Mouse (Mus musculus): ENCODE data around the gene Gna15.

The Gna15 gene

DNA sequence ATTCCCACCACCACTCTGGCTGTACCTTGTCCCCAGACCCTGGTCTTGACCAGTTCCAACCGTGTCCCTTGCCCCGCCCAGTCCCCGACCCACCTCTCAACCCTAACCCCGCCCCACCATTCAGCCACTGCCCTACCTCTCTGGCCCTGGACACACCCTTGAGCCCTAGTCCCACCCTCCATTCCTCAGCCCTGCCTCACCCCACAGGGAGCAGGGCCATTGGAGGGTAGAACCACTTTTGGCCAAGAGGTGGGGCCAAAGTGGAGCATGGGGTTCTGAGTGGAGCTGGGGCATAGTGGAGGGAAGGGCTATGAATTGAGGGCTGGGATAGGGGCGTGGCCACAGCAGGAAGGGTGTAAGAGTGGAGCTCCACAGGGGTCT lies 58.8 kb downstream of the Gna15 start:
- DNase-seq, result no peak

DNA sequence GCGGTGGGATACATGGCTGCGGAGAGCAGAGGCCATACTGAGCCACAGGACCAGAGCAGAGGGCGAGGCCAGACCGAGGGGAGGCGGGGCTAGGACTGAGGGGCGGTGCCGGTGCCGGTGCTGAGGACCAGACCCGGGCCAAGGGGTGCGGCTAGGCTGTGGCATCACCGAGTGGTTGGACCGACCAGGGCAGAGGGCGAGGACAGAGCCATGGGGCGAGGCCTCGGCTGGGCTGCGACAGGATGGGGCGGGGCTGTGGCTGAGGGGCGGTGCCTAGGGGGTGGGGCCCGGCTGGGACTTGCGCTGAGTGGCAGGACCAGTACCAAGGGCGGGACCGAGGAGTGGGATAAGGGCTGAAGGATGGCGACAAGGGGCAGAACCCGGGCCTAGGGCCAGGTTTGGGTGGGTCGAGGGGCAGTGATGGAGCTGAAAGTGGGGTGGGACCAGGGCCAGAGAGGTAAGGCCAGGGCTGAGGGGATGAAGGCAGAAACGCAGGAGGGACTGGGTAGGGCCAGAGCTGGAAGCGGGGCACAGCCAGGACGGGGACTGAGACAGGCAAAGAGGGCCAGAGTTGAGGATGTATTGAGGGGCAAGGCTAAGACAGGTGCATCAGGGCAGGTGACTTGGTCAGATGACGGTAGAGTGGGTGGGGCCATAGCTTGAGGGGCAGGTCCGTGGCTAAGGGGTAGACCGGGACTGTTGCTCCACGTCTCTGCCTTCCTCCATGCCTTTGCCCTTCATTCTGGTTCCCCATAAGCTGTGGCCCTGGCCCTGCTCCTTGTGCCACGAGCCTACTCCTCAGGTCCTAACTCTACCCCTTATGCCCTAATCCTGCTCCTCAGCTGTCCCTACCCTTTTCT lies 59.4 kb downstream of the Gna15 start:
- DNase-seq, result peak; percentile 63

DNA sequence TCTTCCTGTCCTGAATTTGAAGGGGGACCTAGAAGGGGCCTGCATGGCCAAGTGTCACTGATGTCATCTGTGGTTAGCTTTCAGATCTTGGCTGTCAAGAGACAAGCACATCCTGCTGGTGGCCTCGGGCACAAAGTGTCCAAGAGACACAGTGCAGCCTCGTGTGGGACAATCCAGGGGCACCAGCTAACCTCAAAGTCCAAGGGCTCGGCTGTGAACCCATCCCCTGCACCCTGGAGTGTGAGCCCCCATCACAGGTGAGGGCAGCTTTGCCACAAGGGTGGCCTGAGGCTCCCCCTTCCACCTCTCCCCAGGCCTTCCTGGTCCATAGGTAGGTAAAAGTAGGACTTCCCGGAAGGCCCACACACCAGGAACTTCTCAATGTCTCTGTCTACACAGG lies 60.5 kb downstream of the Gna15 start:
- no peak for DNase-seq

DNA sequence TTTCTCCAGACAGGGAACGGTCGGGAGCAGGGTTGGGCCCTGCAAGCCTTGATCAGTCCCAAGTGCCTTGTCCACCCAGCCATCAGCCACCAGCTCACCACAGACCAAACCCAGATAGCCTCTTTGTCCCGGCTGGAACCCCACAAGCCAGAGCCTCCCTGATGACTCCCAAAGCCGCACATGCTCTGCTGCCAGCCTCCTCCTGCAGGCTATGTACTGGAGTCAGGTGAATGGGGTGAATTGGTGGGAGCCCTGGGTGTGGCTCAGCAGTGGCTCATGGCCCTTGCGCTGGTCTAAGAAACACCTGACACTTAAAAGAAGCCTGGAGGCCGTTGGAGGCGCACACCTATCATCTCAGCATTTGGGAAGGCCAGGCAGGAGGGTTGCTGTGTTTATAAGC lies 61.1 kb downstream of the Gna15 start:
- no peak for DNase-seq

DNA sequence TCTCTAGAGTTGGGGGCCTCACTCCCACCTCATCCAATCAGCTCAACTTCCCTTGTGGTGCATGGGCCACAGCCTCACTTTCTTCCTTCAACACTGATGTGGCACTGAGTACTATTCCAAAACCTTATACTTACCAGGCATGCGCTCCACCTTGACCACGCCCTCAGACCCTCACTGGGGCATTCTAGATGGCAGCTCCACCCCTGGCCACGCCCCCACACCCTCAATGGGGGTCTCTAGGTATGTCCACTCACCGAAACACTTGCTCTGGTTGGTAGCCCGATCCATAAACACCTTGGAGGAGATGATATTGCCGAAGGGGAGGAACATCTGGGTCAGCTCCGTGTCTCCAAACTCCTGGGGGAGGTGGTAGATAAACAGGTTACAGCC lies 61.6 kb downstream of the Gna15 start:
- peak; percentile 24 for DNase-seq

DNA sequence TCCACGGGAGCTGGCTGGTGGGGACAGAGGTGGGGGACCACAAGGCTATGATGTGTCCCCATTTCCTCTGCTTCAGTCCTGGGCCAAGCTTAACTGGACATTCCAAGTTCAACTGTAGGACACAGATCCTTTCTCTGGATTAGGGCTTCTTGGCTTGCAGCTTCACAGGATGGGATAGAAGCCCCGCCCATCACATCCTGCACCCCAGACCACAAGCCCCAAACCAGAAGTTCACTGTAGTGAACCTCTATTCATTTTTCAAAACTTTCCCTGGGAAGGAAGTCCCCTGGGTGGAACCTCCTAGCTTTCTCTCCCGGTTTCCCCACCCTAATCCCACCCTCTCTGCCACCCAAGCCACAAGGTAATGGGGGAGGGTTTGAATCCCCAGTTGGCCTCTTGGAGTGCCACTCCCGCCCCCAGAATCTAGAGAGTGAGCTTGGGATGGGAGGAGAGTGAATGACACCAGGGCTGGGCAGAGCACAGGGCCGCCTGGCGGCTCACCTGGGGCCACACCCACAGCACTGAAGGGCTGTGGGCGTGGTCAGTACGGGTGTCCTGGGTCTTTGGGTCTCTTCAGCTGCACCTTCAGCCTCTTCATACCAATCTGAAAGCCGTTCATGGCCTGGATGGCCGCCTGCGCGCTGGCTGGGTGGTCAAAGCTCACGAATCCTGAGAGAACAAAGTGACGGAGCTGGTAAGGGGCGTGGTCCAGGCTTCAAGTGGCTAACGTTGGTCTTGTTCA lies 62.2 kb downstream of the Gna15 start:
- DNase-seq, result no peak

DNA sequence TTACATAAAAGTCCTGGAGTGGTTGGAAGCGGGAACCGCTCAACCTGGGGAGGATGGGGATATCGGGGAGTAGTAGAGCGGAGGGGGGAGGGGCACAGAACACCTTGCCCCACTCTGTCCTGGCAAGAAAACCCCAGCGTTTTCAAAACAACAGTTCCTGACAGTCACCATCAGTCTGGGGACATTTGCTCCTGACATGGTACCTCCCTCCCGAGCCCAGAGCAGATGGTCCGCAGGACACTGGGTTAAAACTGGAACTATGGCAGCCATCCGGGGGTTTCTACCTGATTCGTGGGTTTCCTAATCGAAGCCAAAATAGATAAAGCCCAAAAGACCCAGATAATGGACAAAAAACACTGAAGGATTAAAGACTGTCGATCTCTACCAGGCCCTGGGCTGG lies 63.1 kb downstream of the Gna15 start:
- DNase-seq, result no peak

DNA sequence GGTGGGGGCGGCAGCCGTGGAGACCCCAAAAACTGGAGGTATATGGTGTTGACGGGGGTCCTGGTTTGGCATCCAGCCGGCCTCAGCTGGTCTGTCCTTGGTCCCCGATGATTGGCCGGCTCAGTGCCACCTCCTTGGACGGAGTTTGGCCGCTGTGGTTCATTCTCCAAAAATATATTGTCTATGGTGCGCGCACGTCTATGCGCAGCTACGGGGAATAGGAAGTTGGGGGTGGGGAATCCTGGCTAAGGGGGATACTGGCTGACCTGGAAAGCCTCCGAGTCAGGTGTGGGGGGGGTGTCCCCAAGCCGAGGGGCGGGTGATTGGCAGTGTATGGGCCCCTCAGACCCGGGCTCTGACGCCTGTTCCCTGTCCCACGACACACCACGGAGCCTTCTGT lies 63.6 kb downstream of the Gna15 start:
- DNase-seq, result no peak

DNA sequence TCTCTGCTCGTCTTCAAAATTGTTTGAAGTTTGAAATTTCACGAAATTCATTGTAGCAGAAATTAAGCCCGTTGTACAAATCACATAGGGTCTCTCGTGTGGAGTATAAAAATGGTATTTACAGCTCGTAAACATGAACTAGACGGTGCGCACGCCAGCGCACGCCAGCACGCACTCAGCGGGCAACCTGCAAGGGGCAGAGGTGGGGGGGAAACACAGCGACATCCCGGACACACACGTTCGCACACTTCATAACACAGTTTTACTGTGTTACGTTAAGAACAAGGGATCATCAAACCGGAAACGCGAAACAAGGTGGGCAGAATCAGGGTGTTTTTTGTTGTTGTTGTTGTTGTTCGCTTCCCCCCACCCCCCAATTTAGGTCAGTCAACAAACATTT lies 64.6 kb downstream of the Gna15 start:
- DNase-seq, result no peak

DNA sequence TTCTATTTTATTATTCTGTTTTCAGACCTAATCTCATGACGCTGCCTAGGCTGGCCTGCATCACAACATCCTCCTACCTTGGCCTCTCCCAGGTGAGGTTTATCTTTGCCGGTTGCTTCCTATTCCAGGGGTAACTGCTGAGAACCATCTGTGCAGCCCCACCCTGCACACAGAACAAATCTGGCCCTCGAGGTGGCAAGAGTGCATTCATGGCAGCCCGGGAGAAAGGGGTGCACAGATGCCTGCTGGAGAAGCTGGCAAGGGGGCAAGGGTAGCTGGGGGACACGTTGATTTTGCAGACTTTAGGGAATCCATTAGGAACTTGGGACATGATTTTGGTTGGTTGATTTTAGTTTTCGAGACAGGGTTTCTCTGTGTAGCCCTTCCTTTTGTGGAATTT lies 65.8 kb downstream of the Gna15 start:
- no peak for DNase-seq

DNA sequence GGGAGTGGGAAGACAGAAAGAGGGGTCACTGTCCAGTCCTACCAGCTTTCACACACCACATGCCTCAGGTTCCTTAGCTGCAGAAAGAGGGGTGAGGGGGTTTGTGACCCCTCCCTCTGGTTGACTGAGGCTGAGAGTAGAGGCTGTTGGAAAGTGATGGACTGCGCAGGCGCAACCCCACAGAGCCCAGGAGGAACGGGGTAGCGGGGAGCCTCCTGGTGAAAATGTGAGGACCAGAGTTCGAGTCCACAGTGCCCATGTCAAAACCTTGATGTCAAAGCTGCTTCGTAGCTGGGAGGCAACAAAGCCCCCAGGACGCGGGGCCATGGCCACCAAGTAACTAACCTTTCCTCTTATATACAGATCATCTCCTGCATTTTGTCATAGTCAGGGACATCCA lies 66.4 kb downstream of the Gna15 start:
- DNase-seq, result no peak

DNA sequence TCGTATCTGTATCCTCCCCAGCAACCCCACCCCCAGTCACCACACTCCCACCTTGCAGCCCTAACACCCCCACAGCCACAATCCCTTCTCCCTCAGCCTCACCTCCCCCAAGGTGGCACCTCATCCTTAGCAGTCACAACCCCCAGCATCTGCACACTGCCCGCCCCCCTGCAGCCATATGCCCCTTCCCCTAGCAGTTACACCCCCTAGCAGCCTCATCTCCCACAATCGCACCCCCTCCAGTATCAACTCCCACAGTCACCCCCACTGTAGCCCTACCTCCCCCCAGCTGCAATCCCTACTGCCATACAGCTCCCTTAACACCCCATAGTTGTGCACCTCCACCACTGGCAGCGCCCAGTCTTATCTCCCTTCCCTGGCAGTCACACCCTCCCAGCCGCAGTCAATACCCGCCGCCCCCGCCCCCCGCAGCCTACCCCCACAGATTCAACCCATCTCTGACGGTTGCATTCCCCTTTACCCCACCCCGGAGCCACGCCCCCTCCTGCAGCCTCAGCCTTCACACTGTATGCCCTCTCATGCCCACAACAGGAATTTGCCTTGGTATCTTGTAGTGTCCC lies 67.0 kb downstream of the Gna15 start:
- DNase-seq, result no peak

DNA sequence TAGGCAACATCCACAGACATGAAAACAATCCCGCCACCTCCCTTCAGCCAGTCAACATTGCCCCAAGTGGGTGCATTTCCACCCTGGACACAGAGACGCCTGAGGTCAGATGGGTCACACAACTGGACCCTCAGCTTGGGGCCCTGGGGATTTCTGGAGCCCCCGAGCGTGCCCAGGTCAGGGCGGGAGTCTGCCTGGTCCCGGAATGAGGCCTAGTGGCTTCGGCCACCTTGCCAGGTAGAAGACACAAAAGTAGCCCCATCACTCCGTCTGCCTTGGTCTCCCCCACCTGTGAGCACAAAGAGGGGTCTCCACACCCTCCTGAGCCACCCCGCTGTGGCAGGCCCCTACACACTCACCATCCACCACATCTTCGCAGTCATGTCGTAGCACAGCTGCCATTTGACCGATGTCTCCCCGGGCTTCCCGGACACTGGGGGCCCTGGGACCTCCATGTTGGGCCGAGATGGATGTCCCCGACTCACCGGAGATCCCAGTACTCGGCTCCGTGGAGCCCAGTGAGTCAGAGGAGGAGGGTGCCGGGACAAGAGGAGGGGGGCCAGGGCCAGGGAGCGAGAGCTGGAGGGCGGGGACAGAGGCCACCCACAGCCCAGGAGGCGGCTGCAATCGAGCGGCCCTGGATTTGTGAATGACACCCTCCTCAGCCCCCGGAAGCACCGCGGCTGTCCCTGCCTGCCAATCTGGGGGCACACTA lies 68.7 kb downstream of the Gna15 start, which contains the start of gene Nfic:
TSS of gene Nfic (minus strand) at position 455 of the 715 bp plus-strand sequence.
- no peak for DNase-seq

DNA sequence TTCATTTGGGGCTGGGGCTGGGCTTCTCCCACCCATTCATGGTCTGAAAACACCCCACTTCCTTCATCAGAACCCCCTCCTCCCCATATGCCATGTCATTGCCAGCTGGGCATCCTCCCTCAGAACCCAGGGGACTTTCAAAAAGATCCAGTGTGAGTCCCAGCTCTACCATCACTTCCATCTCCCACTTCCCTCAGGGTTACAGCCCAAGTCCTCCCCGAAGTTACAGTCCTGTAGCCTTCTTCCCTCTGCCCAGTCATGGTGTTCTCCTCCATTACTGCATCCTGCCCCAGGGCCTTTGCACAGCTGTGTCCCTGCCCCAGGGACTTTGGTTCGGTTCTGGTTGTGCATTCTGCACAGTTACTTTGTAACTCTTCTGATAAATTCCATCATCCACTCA lies 69.9 kb downstream of the Gna15 start:
- DNase-seq, result no peak

DNA sequence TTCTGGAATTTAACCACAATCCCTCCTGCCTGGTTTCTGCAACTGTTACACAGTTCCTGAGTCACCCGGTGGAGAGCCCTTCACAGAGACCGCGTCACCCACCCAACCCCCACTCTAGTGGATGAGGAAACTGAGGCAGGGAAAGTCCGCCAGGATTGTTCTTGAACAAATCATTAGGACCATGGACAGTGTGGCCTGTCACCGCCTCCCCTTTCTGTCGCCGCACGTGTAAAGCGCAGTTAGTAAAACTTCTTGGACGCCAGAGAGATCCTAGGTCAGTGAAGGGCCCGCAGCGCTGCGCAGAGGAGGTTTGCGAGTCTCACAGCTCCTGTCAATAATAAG lies 71.1 kb downstream of the Gna15 start:
- peak; percentile 35 for DNase-seq
